Mouse (Mus musculus): ENCODE measurements around the gene Klhl8.

GRCm38 (mm10) chr5:103814551-103815248, 96.4 kb downstream of the Klhl8 start:
- TF ChIP-seq ZC3H11A (IDR thresholded peaks at IDR 0.05; ENCODE audit: borderline replicate concordance, low read depth, low read length), result no peak
- TF ChIP-seq MAFK (IDR thresholded peaks at IDR 0.05; ENCODE audit: insufficient read depth, low read depth, low read length), result no peak
- TF ChIP-seq CHD2 (IDR thresholded peaks at IDR 0.05; ENCODE audit: low read depth, low read length), result no peak
- no peak for TF ChIP-seq HCFC1 (IDR thresholded peaks at IDR 0.05; ENCODE audit: borderline replicate concordance, insufficient read depth, low read length)

Data from ES-E14 (cell line).